Mouse (Mus musculus) C2C12 (cell line): ENCODE results near the gene Olfr224. TPM values are rescaled to one million over a fixed set of nuclear protein-coding genes. Genes with fewer than 3 reads are reported as not detected.

Source experiments
- H3K27me3 ChIP-seq: one replicate; pipeline ENCODE4 v1.6.1; 2011; ENCODE audit not compliant: control insufficient read depth, insufficient read depth, insufficient read length
- H3K36me3 ChIP-seq: one replicate; pipeline ENCODE4 v1.6.1; 2011; ENCODE audit not compliant: control insufficient read depth, insufficient read depth
- H3K4me3 ChIP-seq: one replicate; pipeline ENCODE4 v1.5.1; 2011; ENCODE audit warnings: mild to moderate bottlenecking, control low read depth; ENCODE audit not compliant: poor library complexity, insufficient read depth, severe bottlenecking
- H3K79me2 ChIP-seq: one replicate; pipeline ENCODE4 v1.6.1; 2011; ENCODE audit not compliant: control insufficient read depth, insufficient read depth
- H3K79me3 ChIP-seq: one replicate; pipeline ENCODE4 v1.6.1; 2011; ENCODE audit warnings: low read depth, control low read depth
- H3ac ChIP-seq: one replicate; pipeline ENCODE3; 2011; ENCODE audit warnings: low read depth; ENCODE audit not compliant: control insufficient read depth, insufficient read length
- CEBPB ChIP-seq: IDR thresholded peaks from one replicate; pipeline ENCODE4 v1.6.1; 2011; ENCODE audit warnings: low read depth, mild to moderate bottlenecking, control low read depth, moderate library complexity
- CTCF ChIP-seq: IDR thresholded peaks from one replicate; pipeline ENCODE4 v1.5.1; 2011; ENCODE audit not compliant: control insufficient read depth, insufficient read depth, insufficient read length
- FOSL1 ChIP-seq: IDR thresholded peaks from one replicate; pipeline ENCODE4 v1.8.0; 2011; ENCODE audit warnings: mild to moderate bottlenecking, low read length; ENCODE audit not compliant: poor library complexity, insufficient read depth, severe bottlenecking
- MAX ChIP-seq: IDR thresholded peaks from one replicate; pipeline ENCODE4 v1.6.1; 2011; ENCODE audit warnings: mild to moderate bottlenecking, control low read depth
- MYOD1 ChIP-seq: IDR thresholded peaks from one replicate; pipeline ENCODE4 v1.6.1; 2011; ENCODE audit warnings: low read depth; ENCODE audit not compliant: control insufficient read depth, insufficient read length
- MYOG ChIP-seq: IDR thresholded peaks from one replicate; pipeline ENCODE4 v1.6.1; 2011; ENCODE audit not compliant: control insufficient read depth, insufficient read length; ENCODE audit errors: extremely low read depth
- USF1 ChIP-seq: IDR thresholded peaks from one replicate; pipeline ENCODE4 v1.6.1; 2011; ENCODE audit warnings: low read depth, mild to moderate bottlenecking, control low read depth, moderate library complexity
- long read RNA-seq, 2 experiments: library from polyadenylated mRNA; unstranded; transcript quantifications; one replicate each; pipeline ENCODE4 v2.0.0; 2019 to 2020
- polyA plus RNA-seq: library from polyadenylated mRNA; unstranded; fragments of >200 nt; fragmentation: generic; extraction: Trizol; gene quantifications from one replicate; pipeline ENCODE4 v1.2.1, GENCODE M21; 2012; ENCODE audit warnings: missing spikeins

The Olfr224 gene
- not detected for polyA plus RNA-seq
- long read RNA-seq, experiment 1: 0 reads
- long read RNA-seq, experiment 2: 0 reads

- TF ChIP-seq CEBPB (no peak), USF1 (no peak), MAX (no peak), FOSL1 (no peak), MYOD1 (no peak), CTCF (no peak), MYOG (no peak)
Observed at GRCm38 (mm10) chr11:58570405-58570804, at the start of gene Olfr224. Gene Olfr224 (minus strand): TSS chr11:58570553.

GRCm38 (mm10) chr11:58618793-58619192 is 48.4 kb upstream of the Olfr224 start:
- Histone ChIP-seq H3K79me3 (no peaks in the 10 kb centered on the region), H3K36me3 (no peaks in the 10 kb centered on the region), H3K79me2 (no peaks in the 10 kb centered on the region), H3K4me3 (no peak overlapping the region), H3ac (no peak overlapping the region), H3K27me3 (no peaks in the 10 kb centered on the region)
- TF ChIP-seq USF1 (no peak), MAX (no peak), FOSL1 (no peak), CTCF (no peak), MYOG (no peak), CEBPB (no peak), MYOD1 (no peak)

More at GRCm38 (mm10) chr11:58570405-58570804, at the start of gene Olfr224:
- H3K36me3 ChIP-seq: no peaks in the 10 kb centered on the region
- H3ac ChIP-seq: no peak within 1 kb of the TSS
- H3K4me3 ChIP-seq: no peak within 1 kb of the TSS
- no peaks in the 10 kb centered on the region for H3K27me3 ChIP-seq
- no peaks in the 10 kb centered on the region for H3K79me3 ChIP-seq
- H3K79me2 ChIP-seq: no peaks in the 10 kb centered on the region

- Histone ChIP-seq H3K79me2 (no peaks in the 10 kb centered on the region), H3K27me3 (no peaks in the 10 kb centered on the region), H3K4me3 (no peak overlapping the region), H3ac (no peak overlapping the region), H3K36me3 (no peaks in the 10 kb centered on the region), H3K79me3 (no peaks in the 10 kb centered on the region)
- TF ChIP-seq USF1: no peak
- no peak for TF ChIP-seq MAX
- no peak for TF ChIP-seq MYOD1
- TF ChIP-seq CTCF: no peak
- TF ChIP-seq FOSL1: no peak
- no peak for TF ChIP-seq CEBPB
- no peak for TF ChIP-seq MYOG
Observed at GRCm38 (mm10) chr11:58618369-58618768, 48.0 kb upstream of the Olfr224 start.

GRCm38 (mm10) chr11:58615975-58616374 is 45.6 kb upstream of the Olfr224 start, which contains the start of gene 2210407C18Rik:
Gene 2210407C18Rik (minus strand): TSS chr11:58616075.
- TF ChIP-seq MAX (no peak), USF1 (no peak), CTCF (no peak), MYOD1 (no peak), MYOG (no peak), FOSL1 (no peak), CEBPB (no peak)
- Histone ChIP-seq H3K27me3 (no peaks in the 10 kb centered on the region), H3K36me3 (no peaks in the 10 kb centered on the region), H3ac (no peak within 1 kb of the TSS), H3K4me3 (no peak within 1 kb of the TSS), H3K79me3 (no peaks in the 10 kb centered on the region), H3K79me2 (no peaks in the 10 kb centered on the region)

GRCm38 (mm10) chr11:58614526-58614925 is 44.2 kb upstream of the Olfr224 start:
- no peaks in the 10 kb centered on the region for H3K79me3 ChIP-seq
- no peak for TF ChIP-seq MYOD1
- TF ChIP-seq USF1: no peak
- no peak for TF ChIP-seq FOSL1
- no peak for TF ChIP-seq CTCF
- TF ChIP-seq MAX: no peak
- TF ChIP-seq CEBPB: no peak
- no peak for TF ChIP-seq MYOG
- H3K79me2 ChIP-seq: no peaks in the 10 kb centered on the region

GRCm38 (mm10) chr11:58613359-58613758 is 43.0 kb upstream of the Olfr224 start:
- Histone ChIP-seq H3K79me2 (no peaks in the 10 kb centered on the region), H3K36me3 (no peaks in the 10 kb centered on the region), H3K4me3 (no peak overlapping the region), H3K27me3 (no peaks in the 10 kb centered on the region), H3K79me3 (no peaks in the 10 kb centered on the region), H3ac (no peak overlapping the region)
- TF ChIP-seq MYOD1 (no peak), FOSL1 (no peak), MYOG (no peak), MAX (no peak), CEBPB (no peak), CTCF (no peak), USF1 (no peak)

More at GRCm38 (mm10) chr11:58614526-58614925, 44.2 kb upstream of the Olfr224 start:
- Histone ChIP-seq H3K27me3 (no peaks in the 10 kb centered on the region), H3K36me3 (no peaks in the 10 kb centered on the region), H3ac (no peak overlapping the region), H3K4me3 (no peak overlapping the region)
